Mouse (Mus musculus) neural tube, embryonic 15.5 days (tissue): ENCODE results near the gene Sarnp. TPM values are rescaled to one million over a fixed set of nuclear protein-coding genes. Genes with fewer than 3 reads are reported as not detected.

ENCODE experiments used
- ATAC-seq: fragments of 200-750 bp; cut with Nextera tagmentation; 2 replicates; pipeline ENCODE4 v1.8.0; 2017; ENCODE audit warnings: mild to moderate bottlenecking, moderate TSS enrichment, moderate library complexity; ENCODE audit not compliant: low FRiP score
- H3K27ac ChIP-seq: fragments of 300-500 bp; sonication (generic); replicated peaks from 2 replicates; pipeline ENCODE4 v1.5.1; 2015; ENCODE audit warnings: mild to moderate bottlenecking, inconsistent platforms
- H3K27me3 ChIP-seq: fragments of 300-500 bp; sonication (generic); replicated peaks from 2 replicates; pipeline ENCODE4 v1.6.1; 2015; ENCODE audit warnings: inconsistent platforms
- H3K36me3 ChIP-seq: fragments of 300-500 bp; sonication (generic); 2 replicates; pipeline ENCODE4 v1.6.1; 2015; ENCODE audit warnings: inconsistent platforms
- H3K4me1 ChIP-seq: fragments of 300-500 bp; sonication (generic); 2 replicates; pipeline ENCODE4 v1.6.1; 2015; ENCODE audit warnings: inconsistent platforms
- H3K4me2 ChIP-seq: fragments of 300-500 bp; sonication (generic); 2 replicates; pipeline ENCODE4 v1.6.1; 2015; ENCODE audit warnings: inconsistent platforms, mild to moderate bottlenecking, moderate library complexity
- H3K4me3 ChIP-seq: fragments of 300-500 bp; sonication (generic); replicated peaks from 2 replicates; pipeline ENCODE4 v1.5.1; 2015; ENCODE audit warnings: mild to moderate bottlenecking, inconsistent platforms
- H3K9ac ChIP-seq: fragments of 300-500 bp; sonication (generic); replicated peaks from 2 replicates; pipeline ENCODE4 v1.6.1; 2015; ENCODE audit warnings: mild to moderate bottlenecking, inconsistent platforms
- H3K9me3 ChIP-seq: fragments of 300-500 bp; sonication (generic); replicated peaks from 2 replicates; pipeline ENCODE4 v1.6.1; 2016; ENCODE audit warnings: inconsistent platforms
- WGBS: fragments of 180-500 bp; shearing (Covaris S2); methylation state at CpG from one replicate; pipeline ENCODE4 v1.1.7; 2015; ENCODE audit warnings: mixed read lengths; 5-methylcytosine and 5-hydroxymethylcytosine counted together
- polyA plus RNA-seq: library from polyadenylated mRNA; unstranded; fragments of >200 nt; fragmentation: Nextera tagmentation; extraction: Ambion mirVana; gene quantifications from 2 replicates; pipeline ENCODE4 v1.2.1, GENCODE M21; 2015

Sarnp gene
- polyA plus RNA-seq = 147 and 153 TPM in 2 replicates

DNA sequence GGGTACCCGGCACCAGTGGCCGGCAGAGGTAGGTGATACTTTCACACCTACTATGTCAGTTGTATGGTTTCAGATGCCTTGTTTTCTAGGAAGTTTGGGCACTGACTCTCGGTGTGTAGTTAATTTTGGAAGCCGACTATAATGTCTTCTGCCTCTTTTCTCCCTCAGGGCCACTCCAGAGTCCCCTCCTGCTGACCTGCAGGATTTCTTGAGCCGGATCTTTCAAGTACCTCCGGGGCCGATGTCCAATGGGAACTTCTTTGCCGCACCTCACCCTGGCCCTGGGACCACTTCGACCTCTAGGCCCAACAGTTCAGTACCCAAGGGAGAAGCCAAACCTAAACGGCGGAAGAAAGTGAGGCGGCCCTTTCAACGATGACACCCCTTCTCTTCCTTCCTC, at the start of gene Sarnp:
Sarnp (plus strand) TSS at position 301 of the 400 bp plus-strand sequence.
- H3K27me3 ChIP-seq = no peaks in the 10 kb centered on the region
- no peak within 1 kb of the TSS for H3K4me3 ChIP-seq
- no peak within 1 kb of the TSS for H3K4me2 ChIP-seq
- ATAC-seq = no peak
- no peak within 1 kb of the TSS for H3K9ac ChIP-seq
- peaks cover 8% of the 10 kb centered on the region for H3K4me1 ChIP-seq
- no peak within 1 kb of the TSS for H3K27ac ChIP-seq
- peaks cover 58% of the 10 kb centered on the region for H3K36me3 ChIP-seq
- H3K9me3 ChIP-seq = no peaks in the 10 kb centered on the region
- 93% methylated on average over 13 of the region's 13 CpGs for WGBS

DNA sequence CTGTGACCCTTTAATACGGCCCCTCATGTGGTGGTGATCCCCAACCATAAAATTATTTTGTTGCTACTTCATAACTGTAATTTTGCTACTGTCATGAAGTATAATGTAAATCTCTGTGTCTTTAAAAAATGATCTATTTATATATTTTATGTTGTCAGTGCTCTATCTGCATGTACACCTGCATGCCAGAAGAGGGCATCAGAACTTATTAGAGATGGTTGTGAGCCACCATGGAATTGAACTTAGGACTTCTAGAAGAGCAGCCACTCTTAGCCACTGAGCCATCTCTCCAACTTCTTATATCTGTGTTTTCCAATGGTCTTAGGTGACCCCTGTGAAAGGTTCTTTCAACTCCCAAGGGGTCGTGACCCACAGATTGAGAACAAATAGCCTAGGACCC, 44.2 kb upstream of the Sarnp start:
- H3K36me3 ChIP-seq = no peaks in the 10 kb centered on the region
- no peak overlapping the region for H3K9ac ChIP-seq
- H3K4me3 ChIP-seq = no peak overlapping the region
- WGBS = 88% methylated on average over 2 of the region's 2 CpGs
- H3K9me3 ChIP-seq = no peaks in the 10 kb centered on the region
- no peak overlapping the region for H3K27ac ChIP-seq
- H3K4me1 ChIP-seq = no peaks in the 10 kb centered on the region
- no peak overlapping the region for H3K4me2 ChIP-seq
- ATAC-seq = no peak
- no peaks in the 10 kb centered on the region for H3K27me3 ChIP-seq

- Histone ChIP-seq H3K4me3 (no peak overlapping the region), H3K9me3 (no peaks in the 10 kb centered on the region), H3K4me1 (no peaks in the 10 kb centered on the region), H3K36me3 (no peaks in the 10 kb centered on the region), H3K27me3 (no peaks in the 10 kb centered on the region), H3K4me2 (no peak overlapping the region), H3K9ac (no peak overlapping the region), H3K27ac (no peak overlapping the region)
- WGBS = 25% methylated on average over 5 of the region's 5 CpGs
- no peak for ATAC-seq
Measured at GRCm38 (mm10) chr10:128773685-128774084, 43.4 kb upstream of the Sarnp start.

GRCm38 (mm10) chr10:128778441-128778840, 38.7 kb upstream of the Sarnp start:
- Histone ChIP-seq H3K4me2 (no peak overlapping the region), H3K27me3 (no peaks in the 10 kb centered on the region), H3K4me1 (no peaks in the 10 kb centered on the region), H3K27ac (no peak overlapping the region), H3K36me3 (no peaks in the 10 kb centered on the region), H3K9ac (no peak overlapping the region), H3K4me3 (no peak overlapping the region), H3K9me3 (no peaks in the 10 kb centered on the region; the same call in 1 of the 2 replicates)
- 96% methylated on average over 2 of the region's 2 CpGs for WGBS
- no peak for ATAC-seq

DNA sequence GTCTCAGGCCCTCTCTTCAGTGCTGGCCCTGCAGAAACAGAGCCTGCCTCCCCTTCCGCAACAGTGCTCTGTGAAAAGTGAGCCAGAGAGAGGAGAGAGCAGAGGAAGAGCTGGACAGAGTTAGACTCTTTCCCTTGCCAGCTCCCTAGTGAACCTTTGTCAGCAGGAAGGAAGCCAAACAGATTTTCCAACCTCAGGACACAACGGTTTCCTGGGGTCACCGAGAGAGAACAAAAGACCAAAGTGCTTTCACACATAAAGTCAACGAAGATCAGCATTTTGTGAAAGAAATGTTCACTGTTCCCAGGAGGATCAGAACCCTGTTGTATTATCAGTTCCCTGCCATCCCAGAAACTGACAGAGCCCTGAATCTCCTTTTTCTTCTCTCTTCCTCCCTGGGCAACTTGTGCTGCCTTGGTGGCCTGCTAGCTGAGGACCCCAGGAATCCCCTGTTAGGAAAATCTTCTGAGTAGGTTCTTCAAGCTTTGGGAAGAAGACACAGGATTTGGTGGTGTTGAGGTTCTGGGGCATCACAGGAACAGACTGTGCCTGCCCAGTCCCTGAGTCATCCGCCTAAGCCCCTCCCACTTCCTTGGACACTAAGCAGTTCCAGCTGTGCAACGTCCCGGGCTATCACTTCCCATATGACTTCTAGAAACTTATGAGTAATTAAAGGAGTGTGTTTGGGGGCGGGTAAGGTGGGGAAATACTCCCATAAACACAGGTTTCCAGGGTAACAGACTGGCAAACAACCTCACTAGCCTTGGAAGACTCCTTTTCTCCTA, 37.9 kb upstream of the Sarnp start:
- Histone ChIP-seq H3K36me3 (no peaks in the 10 kb centered on the region), H3K9me3 (no peaks in the 10 kb centered on the region; the same call in 1 of the 2 replicates), H3K4me2 (no peak overlapping the region), H3K4me1 (no peaks in the 10 kb centered on the region), H3K27me3 (no peaks in the 10 kb centered on the region), H3K9ac (no peak overlapping the region), H3K4me3 (no peak overlapping the region), H3K27ac (0 out of 2 replicates have a peak overlapping the region, but pooled peaks have one; percentile 2)
- 48% methylated on average over 8 of the region's 8 CpGs for WGBS
- no peak for ATAC-seq

DNA sequence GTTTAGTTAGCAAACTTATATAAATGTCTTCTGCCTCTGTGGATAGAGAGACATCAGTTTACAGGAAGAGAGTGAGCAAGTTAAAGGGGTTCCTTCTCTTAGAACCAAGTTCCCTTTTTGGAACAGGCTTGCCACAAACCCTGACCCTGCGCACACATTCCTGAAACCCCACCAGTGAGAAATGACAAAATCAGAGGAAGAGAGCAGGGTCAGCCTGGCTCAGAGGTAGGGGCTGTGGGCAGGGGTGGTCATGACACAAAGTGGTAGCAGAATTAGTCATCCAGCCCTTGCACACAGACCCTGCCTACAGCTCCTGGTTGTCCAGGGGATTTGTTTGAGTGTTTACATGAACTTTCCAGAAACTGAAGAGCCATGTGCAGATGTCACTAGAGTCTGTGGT, 36.9 kb upstream of the Sarnp start:
- H3K36me3 ChIP-seq = no peaks in the 10 kb centered on the region
- H3K4me1 ChIP-seq = no peaks in the 10 kb centered on the region
- no peak for ATAC-seq

DNA sequence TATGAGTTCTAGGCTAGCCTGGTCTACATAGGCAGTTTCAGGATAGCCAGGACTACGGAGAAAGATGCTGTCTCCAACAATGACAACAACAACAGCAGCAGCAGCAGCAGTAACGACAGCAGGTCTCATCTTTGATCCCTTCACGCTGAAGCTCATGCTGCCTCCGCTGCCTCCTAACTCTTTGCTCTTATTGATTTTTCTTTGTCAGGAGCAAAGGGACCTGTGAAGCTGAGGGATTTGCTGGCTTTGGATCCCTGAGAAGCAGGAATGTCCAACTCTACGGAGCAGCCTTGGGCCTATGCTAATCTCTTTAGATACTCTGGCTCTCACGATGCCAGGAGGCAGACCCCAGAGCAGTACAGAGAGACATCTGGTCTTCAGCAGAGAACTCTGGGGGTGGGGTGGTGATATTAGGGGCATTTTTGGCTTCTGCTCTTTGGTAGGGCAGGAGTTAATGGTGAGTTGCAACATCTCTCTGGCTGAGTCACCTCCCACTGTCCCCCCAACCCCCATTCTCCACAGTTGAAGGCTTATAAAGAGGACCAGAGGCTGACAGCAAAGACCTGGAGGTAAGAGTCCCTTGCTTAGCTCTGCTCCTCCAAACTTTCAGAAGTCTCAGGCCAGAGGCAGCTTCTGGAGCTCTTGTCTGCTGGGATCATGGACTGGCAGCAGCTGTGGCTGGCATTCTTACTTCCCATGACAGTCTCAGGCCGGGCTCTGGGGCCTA, 26.6 kb upstream of the Sarnp start, which contains the start of gene Mmp19:
Mmp19 (plus strand) TSS at position 513 of the 727 bp plus-strand sequence.
- no peak within 1 kb of the TSS for H3K9ac ChIP-seq
- no peak for ATAC-seq
- 76% methylated on average over 7 of the region's 7 CpGs for WGBS
- no peaks in the 10 kb centered on the region for H3K4me1 ChIP-seq
- H3K4me3 ChIP-seq = no peak within 1 kb of the TSS
- no peak within 1 kb of the TSS for H3K4me2 ChIP-seq
- no peaks in the 10 kb centered on the region for H3K36me3 ChIP-seq
- H3K9me3 ChIP-seq = no peaks in the 10 kb centered on the region
- no peaks in the 10 kb centered on the region for H3K27me3 ChIP-seq
- no peak within 1 kb of the TSS for H3K27ac ChIP-seq

More for the DNA sequence above, 36.9 kb upstream of the Sarnp start:
- WGBS = 96% methylated on average over 1 of the region's 1 CpGs
- no peak overlapping the region for H3K27ac ChIP-seq
- H3K9ac ChIP-seq = no peak overlapping the region
- no peak overlapping the region for H3K4me3 ChIP-seq
- no peaks in the 10 kb centered on the region; the same call in 1 of the 2 replicates for H3K9me3 ChIP-seq
- no peaks in the 10 kb centered on the region for H3K27me3 ChIP-seq
- H3K4me2 ChIP-seq = no peak overlapping the region

- no peak overlapping the region for H3K4me2 ChIP-seq
- no peaks in the 10 kb centered on the region for H3K4me1 ChIP-seq
- no peak overlapping the region for H3K4me3 ChIP-seq
- no peaks in the 10 kb centered on the region for H3K36me3 ChIP-seq
- H3K9me3 ChIP-seq = no peaks in the 10 kb centered on the region
- no peak overlapping the region for H3K9ac ChIP-seq
- ATAC-seq = no peak
- H3K27ac ChIP-seq = no peak overlapping the region
- no peaks in the 10 kb centered on the region for H3K27me3 ChIP-seq
Measured at GRCm38 (mm10) chr10:128792041-128792440, 25.1 kb upstream of the Sarnp start.

DNA sequence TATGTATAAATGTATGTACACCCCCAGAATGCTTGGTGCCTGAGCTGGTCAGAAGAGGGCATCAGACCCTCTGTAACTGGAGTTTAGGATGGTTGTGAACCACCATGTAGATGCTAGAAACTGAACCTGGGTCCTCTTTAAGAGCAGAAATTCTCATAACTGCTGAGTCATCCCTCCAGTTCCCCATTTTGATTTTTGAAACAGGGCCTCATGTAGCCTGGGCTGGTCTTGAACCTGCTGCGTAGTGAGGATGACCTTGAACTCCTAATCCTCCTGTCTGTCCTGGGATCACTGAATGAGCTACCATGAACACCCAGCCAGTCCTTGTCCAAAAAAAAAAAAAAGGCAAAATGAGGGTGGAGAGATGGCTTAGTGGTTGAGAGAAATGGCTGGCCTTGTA, 23.9 kb upstream of the Sarnp start:
- Histone ChIP-seq H3K4me2 (no peak overlapping the region), H3K27me3 (no peaks in the 10 kb centered on the region), H3K9ac (no peak overlapping the region), H3K9me3 (no peaks in the 10 kb centered on the region), H3K27ac (no peak overlapping the region), H3K36me3 (0 out of 2 replicates have a peak, but pooled peaks cover 3% of the 10 kb centered on the region), H3K4me3 (no peak overlapping the region), H3K4me1 (no peaks in the 10 kb centered on the region)
- 91% methylated on average over 1 of the region's 1 CpGs for WGBS
- ATAC-seq = no peak

DNA sequence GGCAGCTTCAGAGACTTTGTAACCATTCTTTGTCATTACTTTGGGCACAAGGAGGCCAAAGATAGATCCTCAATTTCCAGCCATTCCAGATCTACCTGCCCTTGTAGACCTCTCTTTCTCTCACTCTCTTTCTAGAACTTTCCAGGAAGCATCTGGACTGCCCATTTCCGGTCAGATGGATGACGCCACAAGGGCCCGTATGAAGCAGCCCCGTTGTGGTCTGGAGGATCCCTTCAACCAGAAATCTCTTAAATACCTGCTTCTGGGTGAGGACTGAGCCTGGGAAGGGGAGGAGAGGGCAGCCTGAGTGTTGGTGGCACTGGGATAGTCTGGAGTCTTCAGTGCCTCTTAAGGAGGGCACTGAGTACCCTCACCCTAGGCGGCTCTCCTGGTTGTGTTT, 22.7 kb upstream of the Sarnp start:
- Histone ChIP-seq H3K4me3 (no peak overlapping the region), H3K27ac (no peak overlapping the region), H3K9me3 (no peaks in the 10 kb centered on the region)

DNA sequence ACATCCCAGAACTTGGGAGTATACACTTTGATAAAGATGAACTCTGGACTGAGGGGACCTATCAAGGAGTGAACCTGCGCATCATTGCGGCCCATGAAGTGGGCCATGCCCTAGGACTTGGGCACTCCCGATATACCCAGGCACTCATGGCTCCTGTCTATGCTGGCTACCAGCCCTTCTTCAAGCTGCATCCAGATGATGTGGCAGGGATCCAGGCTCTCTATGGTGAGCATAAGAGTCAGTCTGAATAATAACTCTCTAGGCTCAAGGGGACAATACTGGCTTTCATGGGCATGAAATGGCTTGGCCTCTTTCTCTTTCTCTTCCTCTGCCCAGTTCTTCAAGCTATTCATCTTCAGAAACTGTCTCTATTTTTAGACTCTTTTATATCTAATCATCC, 21.6 kb upstream of the Sarnp start:
- Histone ChIP-seq H3K27me3 (no peaks in the 10 kb centered on the region), H3K9me3 (no peaks in the 10 kb centered on the region), H3K4me2 (no peak overlapping the region), H3K9ac (no peak overlapping the region), H3K36me3 (peaks cover 8% of the 10 kb centered on the region; the same call in 1 of the 2 replicates), H3K4me3 (no peak overlapping the region), H3K27ac (no peak overlapping the region), H3K4me1 (no peaks in the 10 kb centered on the region)
- WGBS = 89% methylated on average over 3 of the region's 3 CpGs
- ATAC-seq = no peak

More for the DNA sequence above, 22.7 kb upstream of the Sarnp start:
- no peak overlapping the region for H3K4me2 ChIP-seq
- H3K4me1 ChIP-seq = no peaks in the 10 kb centered on the region
- 93% methylated on average over 5 of the region's 5 CpGs for WGBS
- H3K9ac ChIP-seq = no peak overlapping the region
- no peaks in the 10 kb centered on the region for H3K27me3 ChIP-seq
- H3K36me3 ChIP-seq = 0 out of 2 replicates have a peak, but pooled peaks cover 4% of the 10 kb centered on the region
- no peak for ATAC-seq

GRCm38 (mm10) chr10:128798676-128799075, 18.5 kb upstream of the Sarnp start:
- ATAC-seq = no peak
- H3K4me3 ChIP-seq = no peak overlapping the region
- WGBS = 95% methylated on average over 8 of the region's 8 CpGs

More at GRCm38 (mm10) chr10:128798676-128799075, 18.5 kb upstream of the Sarnp start:
- H3K4me1 ChIP-seq = peaks cover 19% of the 10 kb centered on the region
- H3K9ac ChIP-seq = no peak overlapping the region
- H3K4me2 ChIP-seq = no peak overlapping the region
- H3K36me3 ChIP-seq = peaks cover 15% of the 10 kb centered on the region; the same call in 1 of the 2 replicates
- no peaks in the 10 kb centered on the region for H3K9me3 ChIP-seq
- H3K27ac ChIP-seq = no peak overlapping the region
- H3K27me3 ChIP-seq = no peaks in the 10 kb centered on the region
